Mouse (Mus musculus): ENCODE data around the gene Atp13a1. TPM values are rescaled to one million over a fixed set of nuclear protein-coding genes. Genes with fewer than 3 reads are reported as not detected.

Gene Atp13a1
- total RNA-seq, 2 experiments from 2014 or later = 40.3 to 41.3 TPM

DNA sequence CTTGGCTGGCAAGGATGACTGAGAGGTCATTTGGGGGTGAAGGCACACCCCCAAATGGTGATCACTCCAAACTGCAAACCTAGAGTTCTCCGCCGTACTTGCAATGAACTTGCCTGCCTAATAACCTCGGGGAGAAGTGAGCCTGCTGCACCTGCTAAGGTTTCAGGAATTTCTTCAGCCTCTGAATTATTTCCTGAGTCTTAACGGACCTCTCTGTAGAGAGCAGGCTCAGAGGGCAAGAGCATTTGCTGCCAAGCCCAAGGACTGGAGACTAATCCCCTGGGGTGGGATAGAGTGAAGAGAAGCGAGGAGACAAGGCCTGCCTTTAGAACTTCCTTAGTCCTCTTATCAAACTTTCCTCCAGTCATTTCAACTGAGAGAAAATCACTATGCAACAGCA, 1.2 kb upstream of the Atp13a1 start:
- Histone ChIP-seq H3K27ac (no peak overlapping the region), H3K4me3 (no peak overlapping the region)
- DNase-seq (ENCODE audit: low spot score in 2 of 2) = no peak
- TF ChIP-seq CTCF (conservative IDR thresholded peaks at IDR 0.05) = no peak

DNA sequence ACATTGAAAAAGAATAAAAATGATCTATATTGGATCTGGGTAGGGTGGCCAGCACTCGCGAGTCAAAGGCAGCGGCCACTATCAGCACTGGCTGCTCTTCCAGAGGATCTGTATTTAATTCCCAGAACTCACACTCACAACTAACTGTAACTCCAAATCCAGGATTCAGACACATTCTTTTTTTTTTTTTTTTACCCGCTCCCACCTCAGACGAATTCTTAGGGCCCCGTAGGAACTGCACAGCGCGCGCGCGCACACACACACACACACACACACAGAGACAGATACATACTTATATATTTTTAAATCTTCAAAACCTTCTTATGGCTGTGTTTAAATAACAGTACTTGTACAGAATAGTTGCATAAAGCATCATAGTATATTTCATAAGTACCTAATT, 599 bp upstream of the Atp13a1 start:
- H3K27ac ChIP-seq = peak overlapping the region; percentile 92
- TF ChIP-seq CTCF (conservative IDR thresholded peaks at IDR 0.05) = no peak
- no peak for DNase-seq (ENCODE audit: low spot score in 2 of 2)
- H3K4me3 ChIP-seq = peak overlapping the region; percentile 96

DNA sequence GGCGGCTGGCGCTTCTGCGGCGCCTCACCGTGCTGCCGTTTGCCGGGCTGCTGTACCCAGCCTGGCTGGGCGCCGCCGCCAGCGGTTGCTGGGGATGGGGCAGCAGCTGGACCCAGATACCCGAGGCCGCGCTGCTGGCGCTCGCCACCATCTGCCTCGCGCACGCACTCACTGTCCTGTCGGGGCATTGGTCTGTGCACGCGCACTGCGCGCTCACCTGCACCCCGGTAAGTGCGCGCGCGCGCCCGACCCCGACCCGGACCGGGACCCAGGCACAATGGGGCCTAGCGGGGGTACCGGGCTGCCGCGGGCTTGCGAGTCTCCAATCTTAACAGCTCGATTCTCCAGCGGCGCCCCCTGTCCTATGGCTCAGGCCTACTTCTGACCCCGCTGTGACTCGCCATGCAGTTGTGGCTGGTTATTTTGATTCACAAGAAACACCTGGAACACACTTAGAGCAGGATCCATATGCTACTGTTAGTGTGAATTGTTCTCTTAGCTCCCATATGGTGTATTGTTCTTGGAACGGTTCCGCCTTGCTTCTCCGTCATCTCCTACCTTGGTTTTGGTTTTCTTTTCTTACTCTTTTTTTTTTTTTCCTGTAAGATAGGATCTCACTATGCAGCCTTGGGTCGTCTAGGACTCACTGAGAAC, 579 bp downstream of the Atp13a1 start:
- H3K27ac ChIP-seq = peak overlapping the region; percentile 92
- no peak for DNase-seq (ENCODE audit: low spot score in 2 of 2)
- no peak for TF ChIP-seq CTCF (conservative IDR thresholded peaks at IDR 0.05)
- H3K4me3 ChIP-seq = peak overlapping the region; percentile 96

DNA sequence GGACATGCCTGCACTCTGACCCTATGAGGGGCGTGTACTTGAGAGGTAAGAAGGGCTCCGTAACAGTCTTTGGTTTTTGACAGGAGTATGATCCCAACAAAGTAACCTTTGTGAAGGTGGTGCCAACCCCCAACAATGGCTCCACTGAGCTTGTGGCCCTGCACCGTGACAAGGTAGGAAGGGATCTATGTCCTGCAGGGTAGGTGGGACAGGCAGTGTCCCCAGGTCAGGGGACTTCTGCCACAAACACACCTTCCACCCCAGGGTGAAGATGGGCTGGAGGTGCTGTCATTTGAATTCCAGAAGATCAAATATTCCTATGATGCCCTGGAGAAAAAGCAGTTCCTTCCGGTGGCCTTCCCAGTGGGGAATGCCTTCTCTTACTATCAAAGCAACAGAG, 2.7 kb downstream of the Atp13a1 start:
- DNase-seq (ENCODE audit: low spot score in 2 of 2) = no peak
- Histone ChIP-seq H3K27ac (no peak overlapping the region), H3K4me3 (no peak overlapping the region)
- TF ChIP-seq CTCF (conservative IDR thresholded peaks at IDR 0.05) = no peak

DNA sequence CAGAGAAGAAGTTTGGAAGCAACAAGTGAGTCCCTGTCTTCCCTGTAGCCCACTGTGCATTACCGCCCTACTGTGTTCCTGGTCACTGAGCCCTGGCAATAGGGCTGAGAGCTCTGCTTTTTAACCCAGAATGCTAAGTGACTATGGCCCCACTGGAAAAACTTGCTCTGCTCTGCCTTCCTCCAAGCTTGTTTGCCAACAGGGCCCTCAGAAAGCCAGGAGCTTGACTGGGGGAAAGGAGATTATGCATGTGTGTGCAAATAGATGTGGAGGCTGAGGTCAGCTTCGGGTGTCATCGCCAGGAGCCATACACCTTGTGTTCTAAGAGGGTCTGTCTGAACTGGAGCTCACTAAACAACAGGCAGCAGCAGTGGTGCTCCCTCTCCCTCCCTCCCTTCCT, 3.1 kb downstream of the Atp13a1 start:
- no peak for TF ChIP-seq CTCF (conservative IDR thresholded peaks at IDR 0.05)
- DNase-seq (ENCODE audit: low spot score in 2 of 2) = no peak

DNA sequence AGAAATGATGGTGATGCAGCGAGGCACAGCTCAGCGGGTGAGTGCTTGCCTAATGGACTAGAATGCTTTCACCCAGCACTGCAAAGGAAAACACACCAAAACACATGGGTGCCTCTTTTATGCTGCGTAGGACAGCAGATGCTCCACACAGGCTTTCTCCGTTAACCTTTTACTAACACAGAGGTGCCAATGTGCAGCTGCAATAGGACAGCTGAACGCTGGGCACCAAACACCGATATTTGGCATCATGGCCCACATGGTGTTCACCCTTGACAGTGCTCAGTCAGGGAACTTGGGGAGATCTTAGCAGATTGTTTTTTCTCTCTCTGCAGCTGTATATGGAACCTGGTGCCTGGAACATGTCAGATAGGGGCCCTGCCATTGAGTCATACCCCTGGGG, 3.9 kb downstream of the Atp13a1 start:
- TF ChIP-seq CTCF (conservative IDR thresholded peaks at IDR 0.05) = no peak
- DNase-seq (ENCODE audit: low spot score in 2 of 2) = no peak
- Histone ChIP-seq H3K27ac (no peak overlapping the region), H3K4me3 (no peak overlapping the region)

More for the DNA sequence above, 3.1 kb downstream of the Atp13a1 start:
- Histone ChIP-seq H3K4me3 (no peak overlapping the region), H3K27ac (no peak overlapping the region)

DNA sequence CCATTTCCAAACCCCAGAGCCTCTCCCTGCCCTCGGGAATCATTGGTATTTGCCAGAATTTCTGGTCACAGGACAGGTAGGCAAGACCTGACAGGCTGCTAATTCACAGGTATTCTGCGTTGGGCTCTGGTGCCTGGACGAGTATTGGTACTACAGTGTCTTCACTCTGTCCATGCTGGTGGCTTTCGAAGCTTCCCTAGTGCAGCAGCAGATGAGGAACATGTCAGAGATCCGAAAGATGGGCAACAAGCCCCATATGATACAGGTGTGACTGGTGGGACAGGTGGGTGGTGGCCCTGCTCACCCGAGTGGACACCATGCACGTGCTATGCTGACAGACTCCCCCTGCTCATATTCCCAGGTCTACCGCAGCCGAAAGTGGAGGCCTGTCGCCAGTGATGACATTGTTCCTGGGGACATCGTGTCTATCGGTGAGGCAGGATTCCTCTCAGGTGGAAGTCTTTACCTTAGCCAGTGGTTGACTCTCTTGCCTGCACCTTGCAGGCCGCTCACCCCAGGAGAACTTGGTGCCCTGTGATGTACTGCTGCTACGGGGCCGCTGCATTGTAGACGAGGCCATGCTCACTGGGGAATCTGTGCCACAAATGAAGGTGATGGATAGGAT, 5.9 kb downstream of the Atp13a1 start:
- Histone ChIP-seq H3K27ac (no peak overlapping the region), H3K4me3 (no peak overlapping the region)
- no peak for DNase-seq (ENCODE audit: low spot score in 2 of 2)
- no peak for TF ChIP-seq CTCF (conservative IDR thresholded peaks at IDR 0.05)

DNA sequence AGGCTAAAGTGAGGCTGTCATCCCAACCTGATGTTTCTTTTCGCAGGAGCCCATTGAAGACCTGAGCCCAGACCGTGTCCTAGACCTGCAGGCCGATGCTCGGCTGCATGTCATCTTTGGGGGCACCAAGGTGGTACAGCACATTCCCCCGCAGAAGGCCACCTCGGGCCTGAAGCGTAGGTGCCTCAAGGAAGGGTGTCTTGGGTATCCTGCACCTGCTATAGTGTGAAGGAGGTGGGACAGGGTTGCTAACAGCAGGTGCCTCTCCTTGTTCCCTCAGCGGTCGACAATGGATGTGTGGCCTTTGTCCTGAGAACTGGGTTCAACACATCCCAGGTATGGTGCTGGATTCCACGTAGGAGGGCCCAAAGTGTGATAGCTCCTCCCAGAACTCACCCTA, 6.7 kb downstream of the Atp13a1 start:
- H3K27ac ChIP-seq = no peak overlapping the region
- TF ChIP-seq CTCF (conservative IDR thresholded peaks at IDR 0.05) = no peak
- H3K4me3 ChIP-seq = no peak overlapping the region
- no peak for DNase-seq (ENCODE audit: low spot score in 2 of 2)

DNA sequence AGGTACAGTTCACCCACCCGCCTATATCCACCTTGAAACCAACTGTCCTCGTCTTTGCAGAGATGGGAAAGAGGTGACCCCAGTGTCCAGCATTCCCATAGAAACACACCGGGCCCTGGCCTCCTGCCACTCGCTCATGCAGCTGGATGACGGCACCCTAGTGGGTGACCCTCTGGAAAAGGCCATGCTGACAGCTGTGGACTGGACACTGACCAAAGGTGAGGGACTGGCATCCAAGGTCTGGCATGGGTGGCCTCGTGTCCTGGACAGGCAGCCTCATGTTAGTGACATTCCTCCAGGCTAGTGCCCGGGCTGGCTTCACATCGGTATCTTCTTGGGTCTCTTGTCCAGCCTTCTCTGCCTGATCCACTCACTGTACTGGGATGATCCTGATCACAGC, 8.3 kb downstream of the Atp13a1 start:
- DNase-seq (ENCODE audit: low spot score in 2 of 2) = no peak

DNA sequence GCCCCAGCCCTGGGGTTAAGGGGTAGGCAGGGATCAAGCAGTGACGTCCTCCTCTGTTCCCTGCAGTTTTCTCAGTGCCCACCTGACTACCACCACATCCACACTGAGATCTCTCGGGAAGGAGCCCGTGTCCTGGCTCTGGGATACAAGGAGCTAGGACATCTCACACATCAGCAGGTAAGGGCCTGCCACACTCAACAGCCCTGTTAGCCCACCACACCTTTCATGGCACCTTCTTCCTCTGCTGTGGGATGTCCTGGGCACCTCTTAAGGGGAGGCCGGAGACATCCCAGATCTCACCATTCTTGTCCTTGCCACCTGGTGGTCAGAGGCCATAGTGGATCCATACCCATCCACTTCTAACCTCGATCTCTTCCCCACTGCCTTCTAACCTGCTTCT, 9.0 kb downstream of the Atp13a1 start:
- Histone ChIP-seq H3K27ac (no peak overlapping the region), H3K4me3 (no peak overlapping the region)
- no peak for DNase-seq (ENCODE audit: low spot score in 2 of 2)
- no peak for TF ChIP-seq CTCF (conservative IDR thresholded peaks at IDR 0.05)

More for the DNA sequence above, 8.3 kb downstream of the Atp13a1 start:
- no peak overlapping the region for H3K27ac ChIP-seq
- H3K4me3 ChIP-seq = no peak overlapping the region
- TF ChIP-seq CTCF (conservative IDR thresholded peaks at IDR 0.05) = no peak

DNA sequence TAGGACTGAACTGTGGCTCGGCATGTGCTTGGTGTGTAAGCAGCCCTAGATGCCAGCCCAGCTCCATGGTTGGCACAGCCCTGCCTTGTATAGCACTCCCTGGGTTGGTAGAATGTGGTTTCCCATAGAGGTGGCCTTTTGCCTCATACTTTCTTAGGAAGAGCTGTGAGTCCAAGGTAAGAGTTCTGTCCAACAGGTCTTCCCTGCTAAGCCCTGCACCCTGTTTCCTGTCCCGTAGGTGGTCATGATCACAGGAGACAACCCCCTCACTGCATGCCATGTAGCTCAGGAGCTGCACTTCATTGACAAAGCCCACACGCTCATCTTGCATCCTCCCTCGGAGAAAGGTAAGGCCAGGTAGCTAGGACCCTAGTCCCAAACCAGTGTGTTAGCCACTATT, 10.8 kb downstream of the Atp13a1 start:
- H3K27ac ChIP-seq = no peak overlapping the region
- no peak for TF ChIP-seq CTCF (conservative IDR thresholded peaks at IDR 0.05)
- DNase-seq (ENCODE audit: low spot score in 2 of 2) = no peak
- no peak overlapping the region for H3K4me3 ChIP-seq

DNA sequence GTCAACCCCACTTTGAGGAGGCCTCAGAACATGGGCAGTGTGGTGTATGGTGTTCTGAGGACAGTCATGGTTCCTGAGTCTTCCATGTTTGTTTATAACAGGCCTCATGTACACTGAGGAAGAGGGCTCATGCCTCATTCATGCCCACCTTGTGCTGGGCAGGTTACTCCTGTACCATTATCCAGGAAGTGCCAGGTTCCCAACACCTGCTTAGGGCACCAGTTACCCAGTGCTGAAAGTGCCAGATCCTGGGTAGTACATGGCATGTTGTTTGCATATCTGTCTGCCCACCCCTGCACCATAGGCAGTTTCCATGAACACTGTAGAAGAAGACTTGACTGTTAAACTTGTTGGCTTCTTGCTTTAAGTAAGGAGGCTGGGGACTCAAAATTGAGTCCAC, 11.3 kb downstream of the Atp13a1 start:
- DNase-seq (ENCODE audit: low spot score in 2 of 2) = no peak

DNA sequence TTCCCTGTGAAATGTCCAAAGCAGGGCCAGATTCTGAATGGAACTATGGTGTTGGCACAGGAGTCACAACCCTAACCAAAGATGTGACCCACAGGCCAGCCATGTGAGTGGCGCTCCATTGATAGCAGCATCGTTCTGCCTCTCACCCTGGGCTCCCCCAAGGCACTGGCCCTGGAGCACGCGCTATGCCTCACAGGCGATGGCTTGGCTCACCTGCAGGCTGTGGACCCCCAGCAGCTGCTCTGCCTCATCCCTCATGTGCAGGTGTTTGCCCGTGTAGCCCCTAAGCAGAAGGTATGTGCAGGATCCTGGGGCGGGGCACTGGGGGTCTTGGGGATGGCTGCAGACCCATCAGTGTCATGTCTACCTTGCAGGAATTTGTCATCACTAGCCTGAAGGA, 12.4 kb downstream of the Atp13a1 start:
- Histone ChIP-seq H3K27ac (no peak overlapping the region), H3K4me3 (no peak overlapping the region)
- no peak for TF ChIP-seq CTCF (conservative IDR thresholded peaks at IDR 0.05)
- no peak for DNase-seq (ENCODE audit: low spot score in 2 of 2)

More for the DNA sequence above, 11.3 kb downstream of the Atp13a1 start:
- no peak overlapping the region for H3K27ac ChIP-seq
- TF ChIP-seq CTCF (conservative IDR thresholded peaks at IDR 0.05) = no peak
- no peak overlapping the region for H3K4me3 ChIP-seq

DNA sequence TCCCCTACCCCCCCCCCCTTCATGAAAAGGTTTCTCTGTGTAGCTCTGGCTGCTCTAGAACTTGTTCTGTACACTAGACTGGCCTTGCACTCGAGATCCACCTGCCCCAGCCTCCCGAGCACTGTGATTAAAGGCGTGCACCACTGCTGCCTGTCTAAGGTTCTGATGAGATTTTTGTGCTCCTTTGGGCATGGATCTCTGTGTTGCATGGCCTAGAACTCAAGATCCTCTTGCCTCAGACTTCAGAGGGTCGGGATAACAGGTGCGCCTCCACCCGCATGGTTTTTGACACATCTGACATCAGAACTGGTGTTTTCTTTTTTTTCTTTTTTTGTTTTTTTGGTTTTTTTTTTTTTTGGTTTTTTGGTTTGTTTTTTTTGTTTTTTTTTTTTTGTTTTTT, 13.6 kb downstream of the Atp13a1 start:
- TF ChIP-seq CTCF (conservative IDR thresholded peaks at IDR 0.05) = no peak
- Histone ChIP-seq H3K27ac (no peak overlapping the region), H3K4me3 (no peak overlapping the region)
- no peak for DNase-seq (ENCODE audit: low spot score in 2 of 2)

All from layer of hippocampus, adult 2 months (tissue).